Mouse (Mus musculus) stomach, postnatal 0 days (tissue): ENCODE measurements around the gene Tmem185b. TPM values are rescaled to one million over a fixed set of nuclear protein-coding genes. Genes with fewer than 3 reads are reported as not detected.
A peak's percentile ranks its signal among the peaks of the same experiment; 100 is the strongest.

Experiments used
- ATAC-seq: fragments of 200-750 bp; cut with Nextera tagmentation; 2 replicates; pipeline ENCODE4 v1.8.0; 2017; ENCODE audit not compliant: low FRiP score, low TSS enrichment
- DNase-seq: peaks from one replicate; pipeline ENCODE4 v3.0.0-alpha.2; 2016; ENCODE audit warnings: low spot score
- H3K27ac ChIP-seq: fragments of 300-500 bp; sonication (generic); replicated peaks from 2 replicates; pipeline ENCODE4 v1.5.1; 2014; ENCODE audit warnings: mild to moderate bottlenecking, control low read depth
- H3K27me3 ChIP-seq: fragments of 300-500 bp; sonication (generic); 2 replicates; pipeline ENCODE4 v1.6.1; 2014; ENCODE audit warnings: low read length; ENCODE audit not compliant: control insufficient read depth, insufficient read depth
- H3K36me3 ChIP-seq: fragments of 300-500 bp; sonication (generic); 2 replicates; pipeline ENCODE4 v1.6.1; 2014; ENCODE audit warnings: low read length, mixed read lengths; ENCODE audit not compliant: control insufficient read depth, insufficient read depth
- H3K4me1 ChIP-seq: fragments of 300-500 bp; sonication (generic); replicated peaks from 2 replicates; pipeline ENCODE4 v1.6.1; 2014; ENCODE audit warnings: antibody characterized with exemption; ENCODE audit not compliant: control insufficient read depth, insufficient read depth
- H3K4me2 ChIP-seq: fragments of 300-500 bp; sonication (generic); replicated peaks from 2 replicates; pipeline ENCODE4 v1.6.1; 2014; ENCODE audit warnings: low read depth, mild to moderate bottlenecking, control low read depth, moderate library complexity
- H3K4me3 ChIP-seq: fragments of 300-500 bp; sonication (generic); 2 replicates; pipeline ENCODE4 v1.5.1; 2014; ENCODE audit warnings: low read depth, low read length, control low read depth
- H3K9ac ChIP-seq: fragments of 300-500 bp; sonication (generic); 2 replicates; pipeline ENCODE4 v1.6.1; 2014; ENCODE audit warnings: mild to moderate bottlenecking, low read length, control low read depth, mixed read lengths
- H3K9me3 ChIP-seq: fragments of 300-500 bp; sonication (generic); 2 replicates; pipeline ENCODE4 v1.6.1; 2016; ENCODE audit warnings: low read length; ENCODE audit not compliant: control insufficient read depth
- CTCF ChIP-seq: IDR thresholded peaks from 2 replicates; pipeline ENCODE4 v1.5.1; 2016; ENCODE audit warnings: antibody characterized with exemption, low read depth, mild to moderate bottlenecking, moderate library complexity
- EP300 ChIP-seq: optimal IDR thresholded peaks from 2 replicates; pipeline ENCODE3; 2016; ENCODE audit warnings: antibody characterized with exemption
- WGBS: fragments of 180-500 bp; shearing (Covaris S2); extraction: QIAGEN DNeasy Blood & Tissue Kit; methylation state at CpG from one replicate; pipeline ENCODE4 v1.1.7; 2014; 5-methylcytosine and 5-hydroxymethylcytosine counted together
- polyA plus RNA-seq: library from polyadenylated mRNA; unstranded; fragments of >200 nt; fragmentation: Nextera tagmentation; extraction: Ambion mirVana; gene quantifications from 2 replicates; pipeline ENCODE4 v1.2.1, GENCODE M21; 2015

Gene Tmem185b
- polyA plus RNA-seq, 1 experiment from 2014 or later = 12.6 TPM

- no peaks in the 10 kb centered on the region for H3K27me3 ChIP-seq
- H3K4me3 ChIP-seq = no peak overlapping the region
- no peak overlapping the region for H3K27ac ChIP-seq
- TF ChIP-seq EP300 (no peak), CTCF (peak; percentile 80)
- WGBS = 76% methylated on average over 3 of the region's 3 CpGs
- H3K9ac ChIP-seq = no peak overlapping the region
- ATAC-seq = peak; percentile 56; the same call in 1 of the 2 replicates
- H3K9me3 ChIP-seq = no peaks in the 10 kb centered on the region
- no peaks in the 10 kb centered on the region for H3K4me1 ChIP-seq
- DNase-seq = peak; percentile 54
- H3K36me3 ChIP-seq = peaks cover 8% of the 10 kb centered on the region; the same call in 1 of the 2 replicates
- no peak overlapping the region for H3K4me2 ChIP-seq
These were observed 41.5 kb upstream of the Tmem185b start for GRCm38 (mm10) chr1:119484457-119484856.

GRCm38 (mm10) chr1:119485825-119486224 is 40.1 kb upstream of the Tmem185b start:
- ATAC-seq (no peak), DNase-seq (no peak)
- Histone ChIP-seq H3K4me1 (no peaks in the 10 kb centered on the region), H3K4me3 (no peak overlapping the region), H3K9ac (no peak overlapping the region), H3K36me3 (peaks cover 8% of the 10 kb centered on the region; the same call in 1 of the 2 replicates), H3K27me3 (no peaks in the 10 kb centered on the region), H3K9me3 (no peaks in the 10 kb centered on the region), H3K27ac (no peak overlapping the region), H3K4me2 (no peak overlapping the region)
- TF ChIP-seq CTCF (no peak), EP300 (no peak)
- 29% methylated on average over 2 of the region's 2 CpGs for WGBS

- ATAC-seq = no peak
- H3K27ac ChIP-seq = no peak overlapping the region
- no peak for TF ChIP-seq CTCF
- TF ChIP-seq EP300 = no peak
These were observed 37.9 kb upstream of the Tmem185b start for GRCm38 (mm10) chr1:119487917-119488590.

GRCm38 (mm10) chr1:119490765-119491164 is 35.2 kb upstream of the Tmem185b start:
- no peaks in the 10 kb centered on the region for H3K9me3 ChIP-seq
- WGBS = 69% methylated on average over 7 of the region's 7 CpGs
- H3K9ac ChIP-seq = no peak overlapping the region
- no peak overlapping the region for H3K27ac ChIP-seq
- H3K4me2 ChIP-seq = no peak overlapping the region
- no peaks in the 10 kb centered on the region for H3K27me3 ChIP-seq
- no peak overlapping the region for H3K4me3 ChIP-seq
- DNase-seq (no peak), ATAC-seq (no peak)
- peaks cover 8% of the 10 kb centered on the region; the same call in 1 of the 2 replicates for H3K4me1 ChIP-seq
- no peak for TF ChIP-seq EP300
- no peak for TF ChIP-seq CTCF
- no peaks in the 10 kb centered on the region for H3K36me3 ChIP-seq

More at GRCm38 (mm10) chr1:119487917-119488590, 37.9 kb upstream of the Tmem185b start:
- Histone ChIP-seq H3K27me3 (no peaks in the 10 kb centered on the region), H3K9me3 (no peaks in the 10 kb centered on the region), H3K36me3 (no peaks in the 10 kb centered on the region), H3K9ac (no peak overlapping the region), H3K4me1 (0 out of 2 replicates have a peak, but pooled peaks cover 8% of the 10 kb centered on the region), H3K4me3 (no peak overlapping the region), H3K4me2 (no peak overlapping the region)
- 57% methylated on average over 10 of the region's 10 CpGs for WGBS
- DNase-seq = no peak

GRCm38 (mm10) chr1:119492097-119492496 is 33.9 kb upstream of the Tmem185b start:
- TF ChIP-seq EP300 (no peak), CTCF (no peak)
- peak; percentile 85 for DNase-seq
- H3K4me1 ChIP-seq = peaks cover 8% of the 10 kb centered on the region; the same call in 1 of the 2 replicates

GRCm38 (mm10) chr1:119492505-119492904 is 33.5 kb upstream of the Tmem185b start:
- ATAC-seq = no peak

More at GRCm38 (mm10) chr1:119492097-119492496, 33.9 kb upstream of the Tmem185b start:
- H3K27me3 ChIP-seq = no peaks in the 10 kb centered on the region
- H3K4me3 ChIP-seq = no peak overlapping the region
- peak; percentile 84 for ATAC-seq
- H3K9ac ChIP-seq = peak overlapping the region; percentile 23; the same call in 1 of the 2 replicates
- peak overlapping the region; percentile 41; the same call in 1 of the 2 replicates for H3K4me2 ChIP-seq
- H3K9me3 ChIP-seq = no peaks in the 10 kb centered on the region
- H3K27ac ChIP-seq = peak overlapping the region; percentile 61
- WGBS = 18% methylated on average over 11 of the region's 11 CpGs
- H3K36me3 ChIP-seq = no peaks in the 10 kb centered on the region; the same call in 1 of the 2 replicates

More at GRCm38 (mm10) chr1:119492505-119492904, 33.5 kb upstream of the Tmem185b start:
- Histone ChIP-seq H3K9ac (no peak overlapping the region), H3K27ac (peak overlapping the region; percentile 61; the same call in 1 of the 2 replicates), H3K9me3 (no peaks in the 10 kb centered on the region), H3K27me3 (no peaks in the 10 kb centered on the region), H3K4me2 (peak overlapping the region; percentile 41; the same call in 1 of the 2 replicates), H3K4me1 (peaks cover 8% of the 10 kb centered on the region; the same call in 1 of the 2 replicates), H3K4me3 (no peak overlapping the region), H3K36me3 (no peaks in the 10 kb centered on the region; the same call in 1 of the 2 replicates)
- TF ChIP-seq CTCF = no peak
- TF ChIP-seq EP300 = no peak
- WGBS = 59% methylated on average over 1 of the region's 1 CpGs
- DNase-seq = no peak
